Mouse (Mus musculus): ENCODE results near the gene E130208F15Rik. TPM values are rescaled to one million over a fixed set of nuclear protein-coding genes. Genes with fewer than 3 reads are reported as not detected.

E130208F15Rik gene
- polyA plus RNA-seq, 1 experiment from 2014 or later, result 1.4 TPM

DNA sequence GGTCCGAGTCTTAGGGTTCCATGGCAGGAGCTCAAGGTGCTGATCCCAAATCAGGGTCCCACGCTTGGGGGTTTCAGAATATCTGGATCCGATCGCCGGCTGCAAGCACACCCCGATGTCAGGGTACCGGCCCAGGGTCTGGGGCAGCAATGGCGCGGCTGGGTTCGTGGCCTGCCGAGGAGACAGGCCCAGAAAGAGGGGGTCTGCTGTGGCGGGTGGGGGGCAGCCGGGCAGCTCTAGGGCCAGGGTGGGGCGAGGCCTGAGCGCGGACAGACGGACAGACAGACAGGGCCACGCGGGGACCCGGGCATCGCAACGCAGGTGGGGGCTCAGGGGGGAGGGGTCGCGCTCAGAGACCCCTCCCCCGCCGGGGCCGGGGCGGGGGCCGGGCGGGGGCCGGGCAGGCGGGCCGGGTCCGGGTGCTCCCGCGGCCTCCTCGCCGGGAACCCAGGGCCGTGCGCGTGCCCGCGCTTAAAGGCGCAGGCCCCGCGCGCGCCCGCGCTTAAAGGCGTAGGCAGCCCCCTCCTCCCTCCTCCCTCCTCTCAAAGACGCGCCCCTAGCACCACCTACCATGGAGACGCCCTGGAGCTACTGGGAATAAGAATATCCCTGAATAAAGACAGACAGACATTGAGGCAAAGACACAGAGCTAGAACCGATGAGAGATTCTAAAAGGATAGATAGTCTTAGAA lies 41.3 kb downstream of the E130208F15Rik start, which contains the start of gene Lrfn3:
Lrfn3 (minus strand) TSS at position 121 of the 692 bp plus-strand sequence.
- no peaks in the 10 kb centered on the region for H3K36me3 ChIP-seq (replicated peaks)
- WGBS (ENCODE audit: insufficient replicate concordance), result 2% methylated on average over 51 of the region's 55 CpGs
- H3K4me1 ChIP-seq (replicated peaks), result peaks cover 5% of the 10 kb centered on the region; the same call in 1 of the 2 replicates
- H3K9ac ChIP-seq, result peak within 1 kb of the TSS; percentile 40; the same call in 1 of the 2 replicates
- peaks cover 30% of the 10 kb centered on the region for H3K27me3 ChIP-seq
- H3K27ac ChIP-seq (replicated peaks), result no peak within 1 kb of the TSS
- no peak for ATAC-seq (ENCODE audit: insufficient read depth)
- no peaks in the 10 kb centered on the region for H3K9me3 ChIP-seq (replicated peaks)
- peak within 1 kb of the TSS; percentile 58 for H3K4me2 ChIP-seq
- peak within 1 kb of the TSS; percentile 51 for H3K4me3 ChIP-seq (replicated peaks)

DNA sequence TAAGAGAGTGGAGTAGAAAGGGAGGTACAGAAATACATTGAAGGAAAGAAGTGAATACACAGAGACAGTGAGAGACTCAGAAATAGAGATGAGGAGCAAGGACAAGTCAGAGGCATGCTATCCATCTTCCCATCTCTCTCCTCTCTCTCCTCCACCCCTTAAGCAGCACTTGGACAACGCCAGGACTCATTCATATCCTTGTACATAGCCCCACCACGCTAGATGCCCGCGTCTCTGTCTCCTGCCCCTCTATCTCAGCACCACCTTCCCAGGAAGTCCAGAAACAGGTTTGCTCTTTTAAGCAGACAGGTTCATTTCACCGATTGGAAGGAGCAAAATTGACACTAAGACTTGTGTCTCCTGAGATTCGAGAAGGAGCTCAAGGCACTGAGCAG lies 41.8 kb downstream of the E130208F15Rik start:
- 58% methylated on average over 6 of the region's 6 CpGs for WGBS (ENCODE audit: insufficient replicate concordance)
- Histone ChIP-seq H3K27me3 (peaks cover 30% of the 10 kb centered on the region), H3K27ac (replicated peaks) (no peak overlapping the region), H3K4me2 (peak overlapping the region; percentile 58), H3K4me1 (replicated peaks) (peaks cover under 1% of the 10 kb centered on the region; the same call in 1 of the 2 replicates), H3K9ac (no peak overlapping the region), H3K9me3 (replicated peaks) (no peaks in the 10 kb centered on the region), H3K36me3 (replicated peaks) (no peaks in the 10 kb centered on the region), H3K4me3 (replicated peaks) (peak overlapping the region; percentile 51; the same call in 1 of the 2 replicates)
- no peak for ATAC-seq (ENCODE audit: insufficient read depth)

DNA sequence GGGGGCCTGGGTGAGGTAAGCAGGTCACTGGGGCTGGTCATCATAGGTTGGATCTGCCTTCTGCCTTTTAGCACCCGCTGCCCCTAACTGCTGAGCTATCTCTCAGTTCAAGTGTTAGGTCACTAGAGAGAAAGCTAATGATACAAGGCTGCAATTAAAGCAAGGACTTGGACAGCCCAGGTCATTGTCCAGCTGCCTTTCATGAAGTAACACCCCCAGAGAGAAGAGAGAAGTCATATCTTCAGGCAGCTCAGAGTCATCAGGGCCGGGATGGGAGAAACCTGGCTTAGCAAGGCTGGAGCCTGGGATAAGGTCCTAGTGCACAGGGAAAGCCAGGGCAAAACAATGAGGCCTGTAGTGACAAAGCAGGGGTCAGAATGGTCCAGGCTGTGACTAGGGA lies 45.9 kb downstream of the E130208F15Rik start:
- H3K4me3 ChIP-seq (replicated peaks), result no peak overlapping the region
- no peaks in the 10 kb centered on the region for H3K9me3 ChIP-seq (replicated peaks)
- WGBS (ENCODE audit: insufficient replicate concordance), result 56% methylated on average over 2 of the region's 2 CpGs
- H3K36me3 ChIP-seq (replicated peaks), result no peaks in the 10 kb centered on the region
- no peak overlapping the region for H3K9ac ChIP-seq
- H3K4me1 ChIP-seq (replicated peaks), result no peaks in the 10 kb centered on the region
- H3K27me3 ChIP-seq, result peaks cover 19% of the 10 kb centered on the region
- H3K27ac ChIP-seq (replicated peaks), result no peak overlapping the region
- no peak overlapping the region for H3K4me2 ChIP-seq
- no peak for ATAC-seq (ENCODE audit: insufficient read depth)

Other genes starting within 250 kb of the E130208F15Rik start
- gene Zfp82, start 248.8 kb upstream of the E130208F15Rik start, polyA plus RNA-seq (2015; fragmentation: Nextera tagmentation; extraction: Ambion mirVana), result 1.3 and 1.6 TPM in 2 replicates
- gene Gm26920, start 231.3 kb upstream of the E130208F15Rik start, polyA plus RNA-seq (2015; fragmentation: Nextera tagmentation; extraction: Ambion mirVana), result not detected in 2 replicates
- 1.4 and 1.9 TPM in 2 replicates for gene Zfp566, start 231.2 kb upstream of the E130208F15Rik start, polyA plus RNA-seq (2015; fragmentation: Nextera tagmentation; extraction: Ambion mirVana)
- gene Zfp260, start 227.0 kb upstream of the E130208F15Rik start, polyA plus RNA-seq (2015; fragmentation: Nextera tagmentation; extraction: Ambion mirVana), result 12.2 and 13.4 TPM in 2 replicates
- 1.4 and 1.6 TPM in 2 replicates for gene Zfp382, start 199.8 kb upstream of the E130208F15Rik start, polyA plus RNA-seq (2015; fragmentation: Nextera tagmentation; extraction: Ambion mirVana)
- gene Zfp146, start 152.0 kb upstream of the E130208F15Rik start, polyA plus RNA-seq (2015; fragmentation: Nextera tagmentation; extraction: Ambion mirVana), result 4.2 and 4.5 TPM in 2 replicates
- gene Cox7a1, start 137.6 kb upstream of the E130208F15Rik start, polyA plus RNA-seq (2015; fragmentation: Nextera tagmentation; extraction: Ambion mirVana), result 5.6 and 7.7 TPM in 2 replicates
- gene Capns1, start 122.9 kb upstream of the E130208F15Rik start, polyA plus RNA-seq (2015; fragmentation: Nextera tagmentation; extraction: Ambion mirVana), result 36.2 and 40.8 TPM in 2 replicates
- 43.3 and 44.4 TPM in 2 replicates for gene Polr2i, start 89.8 kb upstream of the E130208F15Rik start, polyA plus RNA-seq (2015; fragmentation: Nextera tagmentation; extraction: Ambion mirVana)
- gene Tbcb, start 89.5 kb upstream of the E130208F15Rik start, polyA plus RNA-seq (2015; fragmentation: Nextera tagmentation; extraction: Ambion mirVana), result 42.0 and 44.0 TPM in 2 replicates
- not detected in 2 replicates for gene Ovol3, start 86.0 kb upstream of the E130208F15Rik start, polyA plus RNA-seq (2015; fragmentation: Nextera tagmentation; extraction: Ambion mirVana)
- 0.17 TPM in 2 replicates for gene Thap8, start 41.6 kb upstream of the E130208F15Rik start, polyA plus RNA-seq (2015; fragmentation: Nextera tagmentation; extraction: Ambion mirVana)
- 8.1 and 8.9 TPM in 2 replicates for gene Wdr62, start 41.3 kb upstream of the E130208F15Rik start, polyA plus RNA-seq (2015; fragmentation: Nextera tagmentation; extraction: Ambion mirVana)
- gene Clip3, start 30.0 kb upstream of the E130208F15Rik start, polyA plus RNA-seq (2015; fragmentation: Nextera tagmentation; extraction: Ambion mirVana), result 0.55 and 0.76 TPM in 2 replicates
- gene Alkbh6, start 13.0 kb upstream of the E130208F15Rik start, polyA plus RNA-seq (2015; fragmentation: Nextera tagmentation; extraction: Ambion mirVana), result 15.9 and 16.5 TPM in 2 replicates
- 15.7 and 20.2 TPM in 2 replicates for gene Syne4, start 6.9 kb upstream of the E130208F15Rik start, polyA plus RNA-seq (2015; fragmentation: Nextera tagmentation; extraction: Ambion mirVana)
- 4.3 and 5.1 TPM in 2 replicates for gene Sdhaf1, start 2.2 kb downstream of the E130208F15Rik start, polyA plus RNA-seq (2015; fragmentation: Nextera tagmentation; extraction: Ambion mirVana)
- gene Lrfn3, start 41.0 kb downstream of the E130208F15Rik start, polyA plus RNA-seq (2015; fragmentation: Nextera tagmentation; extraction: Ambion mirVana), result 1.9 and 2.0 TPM in 2 replicates
- 146 and 160 TPM in 2 replicates for gene Tyrobp, start 92.0 kb downstream of the E130208F15Rik start, polyA plus RNA-seq (2015; fragmentation: Nextera tagmentation; extraction: Ambion mirVana)
- 6.7 and 7.0 TPM in 2 replicates for gene Hcst, start 98.1 kb downstream of the E130208F15Rik start, polyA plus RNA-seq (2015; fragmentation: Nextera tagmentation; extraction: Ambion mirVana)
- gene Nfkbid, start 100.0 kb downstream of the E130208F15Rik start, polyA plus RNA-seq (2015; fragmentation: Nextera tagmentation; extraction: Ambion mirVana), result 1.6 and 1.8 TPM in 2 replicates
- gene Aplp1, start 123.8 kb downstream of the E130208F15Rik start, polyA plus RNA-seq (2015; fragmentation: Nextera tagmentation; extraction: Ambion mirVana), result 5.3 and 6.2 TPM in 2 replicates
- gene Kirrel2, start 135.9 kb downstream of the E130208F15Rik start, polyA plus RNA-seq (2015; fragmentation: Nextera tagmentation; extraction: Ambion mirVana), result 0.03 and 0.37 TPM in 2 replicates
- 0.10 TPM in 1 of 2 replicates, not detected in the other for gene Nphs1, start 136.6 kb downstream of the E130208F15Rik start, polyA plus RNA-seq (2015; fragmentation: Nextera tagmentation; extraction: Ambion mirVana)
- 57.8 and 78.4 TPM in 2 replicates for gene Prodh2, start 171.9 kb downstream of the E130208F15Rik start, polyA plus RNA-seq (2015; fragmentation: Nextera tagmentation; extraction: Ambion mirVana)
- 2.6 and 3.0 TPM in 2 replicates for gene Arhgap33, start 213.3 kb downstream of the E130208F15Rik start, polyA plus RNA-seq (2015; fragmentation: Nextera tagmentation; extraction: Ambion mirVana)
- gene Hspb6, start 230.4 kb downstream of the E130208F15Rik start, polyA plus RNA-seq (2015; fragmentation: Nextera tagmentation; extraction: Ambion mirVana), result 4.9 and 5.3 TPM in 2 replicates
- 2.0 and 2.7 TPM in 2 replicates for gene Proser3, start 230.6 kb downstream of the E130208F15Rik start, polyA plus RNA-seq (2015; fragmentation: Nextera tagmentation; extraction: Ambion mirVana)
- gene Lin37, start 238.1 kb downstream of the E130208F15Rik start, polyA plus RNA-seq (2015; fragmentation: Nextera tagmentation; extraction: Ambion mirVana), result 23.4 and 26.1 TPM in 2 replicates
- 32.4 and 35.4 TPM in 2 replicates for gene U2af1l4, start 241.6 kb downstream of the E130208F15Rik start, polyA plus RNA-seq (2015; fragmentation: Nextera tagmentation; extraction: Ambion mirVana)
- gene Gm49396, start 241.6 kb downstream of the E130208F15Rik start, polyA plus RNA-seq (2015; fragmentation: Nextera tagmentation; extraction: Ambion mirVana), result 3.4 and 4.1 TPM in 2 replicates
- 60.6 and 65.5 TPM in 2 replicates for gene Psenen, start 241.9 kb downstream of the E130208F15Rik start, polyA plus RNA-seq (2015; fragmentation: Nextera tagmentation; extraction: Ambion mirVana)
- gene Igflr1, start 243.7 kb downstream of the E130208F15Rik start, polyA plus RNA-seq (2015; fragmentation: Nextera tagmentation; extraction: Ambion mirVana), result 2.3 and 2.8 TPM in 2 replicates